Mouse (Mus musculus) granulocyte monocyte progenitor cell, adult 5-6 weeks (primary cell): ENCODE data around the gene G0s2. TPM values are rescaled to one million over a fixed set of nuclear protein-coding genes. Genes with fewer than 3 reads are reported as not detected.

ENCODE experiments used
- ATAC-seq: replicated peaks from 2 replicates; pipeline ENCODE4 v1.8.0; 2016; ENCODE audit warnings: mild to moderate bottlenecking, moderate TSS enrichment, inconsistent platforms; ENCODE audit not compliant: poor library complexity, severe bottlenecking
- total RNA-seq, 2 experiments: library from RNA; stranded (forward) in 1 of 2; stranded (reverse) in 1 of 2; fragments of 200-712, 200-1000 nt in 1 of 2; fragments of >200 nt in 1 of 2; fragmentation: Nextera tagmentation in 1 of 2; gene quantifications; 2 replicates each; pipeline ENCODE4 v1.2.3; 2014 to 2017

The G0s2 gene
- total RNA-seq, 2 experiments from 2014 or later, result 2.3 to 20.4 TPM

GRCm38 (mm10) chr1:193225531-193225930 lies 47.5 kb downstream of the G0s2 start:
- ATAC-seq, result no peak

Other genes with a start within 250 kb of the G0s2 start
- gene Syt14, start 237.4 kb downstream of the G0s2 start, total RNA-seq (2014; fragmentation: Nextera tagmentation), result not detected in 2 replicates
- gene Syt14, start 237.4 kb downstream of the G0s2 start, total RNA-seq (2017), result 0.21 and 0.47 TPM in 2 replicates
- 26.3 and 40.3 TPM in 2 replicates for gene Diexf, start 142.9 kb downstream of the G0s2 start, total RNA-seq (2014; fragmentation: Nextera tagmentation)
- 21.9 and 26.1 TPM in 2 replicates for gene Diexf, start 142.9 kb downstream of the G0s2 start, total RNA-seq (2017)
- not detected in 2 replicates for gene Irf6, start 120.1 kb downstream of the G0s2 start, total RNA-seq (2014; fragmentation: Nextera tagmentation)
- gene Irf6, start 120.1 kb downstream of the G0s2 start, total RNA-seq (2017), result 0.22 TPM in 1 of 2 replicates, not detected in the other
- 6.2 and 6.7 TPM in 2 replicates for gene A130010J15Rik, start 105.2 kb downstream of the G0s2 start, total RNA-seq (2014; fragmentation: Nextera tagmentation)
- 7.0 and 13.9 TPM in 2 replicates for gene A130010J15Rik, start 105.2 kb downstream of the G0s2 start, total RNA-seq (2017)
- 77.4 and 94.9 TPM in 2 replicates for gene Traf3ip3, start 71.5 kb downstream of the G0s2 start, total RNA-seq (2014; fragmentation: Nextera tagmentation)
- gene Traf3ip3, start 71.5 kb downstream of the G0s2 start, total RNA-seq (2017), result 61.3 and 96.4 TPM in 2 replicates
- 6.7 and 8.8 TPM in 2 replicates for gene Lamb3, start 65.5 kb downstream of the G0s2 start, total RNA-seq (2014; fragmentation: Nextera tagmentation)
- 2.9 and 3.2 TPM in 2 replicates for gene Lamb3, start 65.5 kb downstream of the G0s2 start, total RNA-seq (2017)
- gene Hsd11b1, start 9.1 kb downstream of the G0s2 start, total RNA-seq (2014; fragmentation: Nextera tagmentation), result 19.3 and 43.7 TPM in 2 replicates
- 27.4 and 31.4 TPM in 2 replicates for gene Hsd11b1, start 9.1 kb downstream of the G0s2 start, total RNA-seq (2017)
- gene Camk1g, start 97.1 kb upstream of the G0s2 start, total RNA-seq (2014; fragmentation: Nextera tagmentation), result not detected in 2 replicates
- not detected in 2 replicates for gene Camk1g, start 97.1 kb upstream of the G0s2 start, total RNA-seq (2017)